Mouse (Mus musculus) heart, adult 2 months (tissue): Measurements from ENCODE around the gene Crkl.

Source experiments
- CTCF ChIP-seq: fragments of 200-600 bp; IDR thresholded peaks from 2 replicates; pipeline ENCODE4 v1.8.1; 2022; ENCODE audit warnings: antibody characterized with exemption, mild to moderate bottlenecking, moderate library complexity
- EP300 ChIP-seq: fragments of 200-500 bp; IDR thresholded peaks from 2 replicates; pipeline ENCODE4 v1.6.1; 2011; ENCODE audit warnings: low read depth, low read length, control low read depth; ENCODE audit not compliant: insufficient read depth
- POLR2A ChIP-seq: fragments of 200-500 bp; IDR thresholded peaks from 2 replicates; pipeline ENCODE4 v1.6.1; 2011; ENCODE audit warnings: mild to moderate bottlenecking, low read depth, low read length, control low read depth; ENCODE audit not compliant: insufficient read depth

DNA sequence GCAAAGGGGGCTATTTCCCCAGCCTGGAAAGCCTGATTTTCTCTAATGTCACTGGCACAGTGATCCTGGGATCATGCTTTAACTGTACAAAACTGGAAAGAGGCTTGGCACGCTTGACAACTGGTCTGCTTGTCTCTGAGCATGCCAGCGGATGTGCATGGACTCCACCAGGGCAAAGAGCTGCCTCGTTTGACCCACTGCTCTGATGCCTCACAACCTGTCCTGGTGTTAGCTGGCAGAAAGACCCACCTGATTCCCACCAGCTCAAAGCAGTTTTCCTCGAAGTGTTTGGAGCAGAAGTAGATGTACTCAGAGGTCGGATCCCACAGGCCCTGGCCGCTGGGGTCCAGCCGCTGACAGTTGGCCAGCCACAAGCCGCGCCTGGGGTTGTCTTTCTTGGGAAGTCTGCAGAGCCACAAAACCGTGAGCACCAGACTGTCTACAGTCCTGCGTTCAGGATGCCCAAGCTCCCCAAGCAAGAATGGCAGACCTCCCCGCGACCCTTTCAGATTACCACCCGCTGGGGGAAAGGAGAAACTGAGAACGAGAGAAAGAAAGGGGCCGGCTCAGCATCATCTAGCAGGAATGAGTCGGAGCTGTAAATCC is 78.3 kb downstream of the Crkl start:
- TF ChIP-seq CTCF, result no peak
- no peak for TF ChIP-seq POLR2A
- TF ChIP-seq EP300, result no peak
